Mouse (Mus musculus) 3134 (cell line): ENCODE measurements around the gene Ak4.
"Not testable (repeated sequence)": the region's sequence is repeated elsewhere in the genome, so short reads cannot be mapped to it uniquely, and the experiment has no call there.

Source experiments
- DNase-seq: peaks from one replicate; pipeline ENCODE4 v3.0.0-alpha.2; 2011; ENCODE audit warnings: low spot score; ENCODE audit not compliant: insufficient read length; ENCODE audit errors: extremely low read depth

The Ak4 gene

GRCm38 (mm10) chr4:101422996-101423395 lies 3.9 kb downstream of the Ak4 start:
- DNase-seq = no peak

- no peak for DNase-seq
Measured at GRCm38 (mm10) chr4:101423571-101423970, 4.5 kb downstream of the Ak4 start.

GRCm38 (mm10) chr4:101424495-101424894 lies 5.4 kb downstream of the Ak4 start:
- no peak for DNase-seq

- DNase-seq = no peak
Measured at GRCm38 (mm10) chr4:101425119-101425518, 6.0 kb downstream of the Ak4 start.

- DNase-seq = no peak
Measured at GRCm38 (mm10) chr4:101425666-101426065, 6.6 kb downstream of the Ak4 start.

- DNase-seq = no peak
Measured at GRCm38 (mm10) chr4:101426566-101426965, 7.5 kb downstream of the Ak4 start.

GRCm38 (mm10) chr4:101427886-101428680 lies 9.0 kb downstream of the Ak4 start:
- DNase-seq = no peak

- DNase-seq = no peak
Measured at GRCm38 (mm10) chr4:101429073-101429472, 10.0 kb downstream of the Ak4 start.

- no peak for DNase-seq
Measured at GRCm38 (mm10) chr4:101430000-101430399, 10.9 kb downstream of the Ak4 start.

GRCm38 (mm10) chr4:101436761-101437512 lies 17.9 kb downstream of the Ak4 start:
- DNase-seq = no peak

GRCm38 (mm10) chr4:101438271-101438670 lies 19.2 kb downstream of the Ak4 start:
- DNase-seq = no peak

GRCm38 (mm10) chr4:101439738-101440389 lies 20.8 kb downstream of the Ak4 start:
- no peak for DNase-seq

- no peak for DNase-seq
Measured at GRCm38 (mm10) chr4:101442791-101443190, 23.7 kb downstream of the Ak4 start.

GRCm38 (mm10) chr4:101443419-101443991 lies 24.4 kb downstream of the Ak4 start:
- DNase-seq = no peak

- no peak for DNase-seq
Measured at GRCm38 (mm10) chr4:101445660-101446059, 26.6 kb downstream of the Ak4 start.

- DNase-seq = not testable (repeated sequence)
Measured at GRCm38 (mm10) chr4:101446606-101447005, 27.5 kb downstream of the Ak4 start.

- no peak for DNase-seq
Measured at GRCm38 (mm10) chr4:101448701-101449100, 29.6 kb downstream of the Ak4 start.

GRCm38 (mm10) chr4:101449344-101449743 lies 30.3 kb downstream of the Ak4 start:
- no peak for DNase-seq

- DNase-seq = no peak
Measured at GRCm38 (mm10) chr4:101450150-101450780, 31.2 kb downstream of the Ak4 start.

- no peak for DNase-seq
Measured at GRCm38 (mm10) chr4:101451089-101451488, 32.0 kb downstream of the Ak4 start.

GRCm38 (mm10) chr4:101452829-101453228 lies 33.8 kb downstream of the Ak4 start:
- no peak for DNase-seq
